Mouse (Mus musculus) kidney, postnatal 0 days (tissue): Measurements from ENCODE around the gene Trpc2. TPM values are rescaled to one million over a fixed set of nuclear protein-coding genes. Genes with fewer than 3 reads are reported as not detected.

Source experiments
- ATAC-seq: fragments of 200-750 bp; cut with Nextera tagmentation; replicated peaks from 2 replicates; pipeline ENCODE4 v1.8.0; 2017; ENCODE audit warnings: low read depth, moderate number of reproducible peaks, moderate TSS enrichment, moderate library complexity; ENCODE audit not compliant: low FRiP score
- DNase-seq: peaks from one replicate; pipeline ENCODE4 v3.0.0-alpha.2; 2016; ENCODE audit warnings: low spot score
- H3K27ac ChIP-seq: fragments of 300-500 bp; sonication (generic); 2 replicates; pipeline ENCODE4 v1.5.1; 2014; ENCODE audit warnings: mild to moderate bottlenecking
- H3K27me3 ChIP-seq: fragments of 300-500 bp; sonication (generic); 2 replicates; pipeline ENCODE4 v1.6.1; 2014; ENCODE audit warnings: low read length, mixed read lengths; ENCODE audit not compliant: insufficient read depth
- H3K36me3 ChIP-seq: fragments of 300-500 bp; sonication (generic); 2 replicates; pipeline ENCODE4 v1.6.1; 2014; ENCODE audit warnings: low read length, mixed read lengths; ENCODE audit not compliant: insufficient read depth
- H3K4me1 ChIP-seq: fragments of 300-500 bp; sonication (generic); replicated peaks from 2 replicates; pipeline ENCODE4 v1.6.1; 2014; ENCODE audit warnings: antibody characterized with exemption, low read length, mixed read lengths; ENCODE audit not compliant: insufficient read depth
- H3K4me2 ChIP-seq: fragments of 300-500 bp; sonication (generic); 2 replicates; pipeline ENCODE4 v1.6.1; 2014; ENCODE audit warnings: mild to moderate bottlenecking, low read length, moderate library complexity, mixed read lengths
- H3K4me3 ChIP-seq: fragments of 300-500 bp; sonication (generic); replicated peaks from 2 replicates; pipeline ENCODE4 v1.5.1; 2014; ENCODE audit warnings: low read depth, low read length
- H3K9ac ChIP-seq: fragments of 300-500 bp; sonication (generic); 2 replicates; pipeline ENCODE4 v1.6.1; 2014; ENCODE audit warnings: low read depth, low read length
- H3K9me3 ChIP-seq: fragments of 300-500 bp; sonication (generic); replicated peaks from 2 replicates; pipeline ENCODE4 v1.6.1; 2016; ENCODE audit warnings: low read length, inconsistent platforms, mixed read lengths
- CTCF ChIP-seq: IDR thresholded peaks from 2 replicates; pipeline ENCODE4 v1.5.1; 2016; ENCODE audit warnings: antibody characterized with exemption, low read depth, mild to moderate bottlenecking, moderate library complexity
- WGBS: fragments of 180-500 bp; shearing (Covaris S2); extraction: QIAGEN DNeasy Blood & Tissue Kit; methylation state at CpG from one replicate; pipeline ENCODE4 v1.1.7; 2014; 5-methylcytosine and 5-hydroxymethylcytosine counted together
- polyA plus RNA-seq: library from polyadenylated mRNA; unstranded; fragments of >200 nt; fragmentation: Nextera tagmentation; extraction: Ambion mirVana; gene quantifications from 2 replicates; pipeline ENCODE4 v1.2.1, GENCODE M21; 2015

Gene Trpc2
- polyA plus RNA-seq, 1 experiment from 2014 or later = not detected

GRCm38 (mm10) chr7:102108206-102108605 is 25.3 kb downstream of the Trpc2 start:
- no peak overlapping the region for H3K27ac ChIP-seq
- DNase-seq (no peak), ATAC-seq (no peak)
- no peaks in the 10 kb centered on the region for H3K4me1 ChIP-seq
- H3K9me3 ChIP-seq = no peaks in the 10 kb centered on the region
- no peaks in the 10 kb centered on the region for H3K36me3 ChIP-seq
- H3K27me3 ChIP-seq = no peaks in the 10 kb centered on the region
- no peak overlapping the region for H3K4me3 ChIP-seq
- no peak for TF ChIP-seq CTCF
- H3K4me2 ChIP-seq = no peak overlapping the region
- 86% methylated on average over 1 of the region's 1 CpGs for whole genome bisulfite sequencing
- H3K9ac ChIP-seq = no peak overlapping the region

GRCm38 (mm10) chr7:102109171-102109570 is 26.3 kb downstream of the Trpc2 start, which contains the start of gene Art5:
Gene Art5, minus strand, starts transcription at chr7:102109489.
- no peak for TF ChIP-seq CTCF
- DNase-seq (no peak), ATAC-seq (no peak)
- no peak within 1 kb of the TSS for H3K9ac ChIP-seq
- H3K9me3 ChIP-seq = no peaks in the 10 kb centered on the region
- H3K27ac ChIP-seq = no peak within 1 kb of the TSS
- H3K27me3 ChIP-seq = no peaks in the 10 kb centered on the region
- WGBS = 72% methylated on average over 7 of the region's 7 CpGs
- H3K4me2 ChIP-seq = no peak within 1 kb of the TSS
- H3K36me3 ChIP-seq = no peaks in the 10 kb centered on the region
- H3K4me3 ChIP-seq = no peak within 1 kb of the TSS
- no peaks in the 10 kb centered on the region for H3K4me1 ChIP-seq

GRCm38 (mm10) chr7:102109746-102110145 is 26.8 kb downstream of the Trpc2 start:
- H3K27ac ChIP-seq = no peak overlapping the region
- ATAC-seq (no peak), DNase-seq (no peak)
- 85% methylated on average over 4 of the region's 4 CpGs for WGBS
- no peak for TF ChIP-seq CTCF
- H3K4me3 ChIP-seq = no peak overlapping the region
- no peaks in the 10 kb centered on the region for H3K36me3 ChIP-seq
- no peak overlapping the region for H3K4me2 ChIP-seq
- no peaks in the 10 kb centered on the region for H3K9me3 ChIP-seq
- no peak overlapping the region for H3K9ac ChIP-seq
- H3K27me3 ChIP-seq = no peaks in the 10 kb centered on the region
- no peaks in the 10 kb centered on the region for H3K4me1 ChIP-seq

GRCm38 (mm10) chr7:102113151-102113729 is 30.3 kb downstream of the Trpc2 start:
- ATAC-seq (no peak), DNase-seq (no peak)
- no peak overlapping the region for H3K4me2 ChIP-seq
- H3K27me3 ChIP-seq = no peaks in the 10 kb centered on the region
- no peak overlapping the region for H3K4me3 ChIP-seq
- no peaks in the 10 kb centered on the region for H3K9me3 ChIP-seq
- H3K9ac ChIP-seq = no peak overlapping the region
- H3K36me3 ChIP-seq = no peaks in the 10 kb centered on the region
- WGBS = 84% methylated on average over 45 of the region's 45 CpGs
- no peak overlapping the region for H3K27ac ChIP-seq
- TF ChIP-seq CTCF = no peak
- no peaks in the 10 kb centered on the region for H3K4me1 ChIP-seq

GRCm38 (mm10) chr7:102116579-102117331 is 33.8 kb downstream of the Trpc2 start, which contains the start of gene Chrna10:
Gene Chrna10, minus strand, starts transcription at chr7:102116828.
- no peak for TF ChIP-seq CTCF
- Histone ChIP-seq H3K4me1 (no peaks in the 10 kb centered on the region), H3K4me3 (no peak within 1 kb of the TSS), H3K9ac (no peak within 1 kb of the TSS), H3K27me3 (no peaks in the 10 kb centered on the region), H3K9me3 (no peaks in the 10 kb centered on the region), H3K27ac (no peak within 1 kb of the TSS), H3K36me3 (peaks cover 21% of the 10 kb centered on the region), H3K4me2 (no peak within 1 kb of the TSS)
- DNase-seq = no peak
- WGBS = 45% methylated on average over 7 of the region's 7 CpGs
- ATAC-seq = no peak; the same call in 1 of the 2 replicates

GRCm38 (mm10) chr7:102117382-102117781 is 34.5 kb downstream of the Trpc2 start:
- H3K4me2 ChIP-seq = no peak overlapping the region
- H3K4me3 ChIP-seq = no peak overlapping the region
- ATAC-seq (no peak), DNase-seq (no peak)
- no peaks in the 10 kb centered on the region for H3K4me1 ChIP-seq
- no peak overlapping the region for H3K9ac ChIP-seq
- H3K27me3 ChIP-seq = no peaks in the 10 kb centered on the region
- H3K9me3 ChIP-seq = no peaks in the 10 kb centered on the region
- H3K27ac ChIP-seq = no peak overlapping the region
- TF ChIP-seq CTCF = no peak
- H3K36me3 ChIP-seq = peaks cover 27% of the 10 kb centered on the region
- WGBS = 76% methylated on average over 6 of the region's 6 CpGs
